Mouse (Mus musculus): ENCODE measurements around the gene Ndufa8.
A peak's percentile ranks its signal among the peaks of the same experiment; 100 is the strongest.

Ndufa8 gene

DNA sequence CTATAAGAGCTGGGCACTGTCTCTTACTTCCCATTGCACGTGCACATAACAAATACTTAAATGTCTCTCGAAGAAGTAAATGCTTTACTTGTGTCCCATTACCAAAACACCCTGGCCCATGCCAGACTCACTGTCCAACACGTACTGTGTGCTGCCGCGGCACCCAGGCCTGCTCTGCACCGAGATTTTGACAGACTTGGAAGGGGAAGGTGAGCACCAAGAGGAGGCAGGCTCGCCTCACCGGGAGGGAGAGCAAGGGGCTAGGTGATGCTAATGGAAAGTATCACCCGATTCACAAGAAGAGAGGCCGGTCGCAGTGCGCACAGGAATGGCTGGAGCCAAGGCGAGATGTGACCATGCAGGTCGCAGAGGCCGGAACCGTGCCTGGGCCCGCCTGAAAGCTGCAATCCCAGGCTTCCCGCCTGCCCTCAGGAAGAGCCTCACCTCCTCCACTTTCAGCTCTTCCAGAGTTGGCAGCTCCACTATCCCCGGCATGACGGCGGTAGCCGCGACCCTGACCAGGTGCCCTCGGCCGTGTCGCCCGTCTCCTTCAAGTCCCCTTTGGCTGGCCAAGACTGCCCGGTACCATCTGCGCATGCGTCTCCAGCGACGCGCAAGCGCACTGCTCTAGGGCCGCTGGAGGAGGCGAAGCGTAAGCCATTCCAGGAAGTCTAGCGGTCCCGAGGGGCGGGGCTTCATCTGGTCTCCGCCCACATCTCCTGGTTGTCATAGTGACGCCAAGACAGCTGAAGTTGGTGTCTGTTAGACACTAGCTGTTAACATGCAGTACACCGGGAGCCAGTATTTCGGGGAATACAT lies at the start of gene Ndufa8, which contains the start of gene Morn5:
TSS of gene Ndufa8 (minus strand) at position 659 of the 819 bp plus-strand sequence.
TSS of gene Morn5 (plus strand) at position 711 of the 819 bp plus-strand sequence.
- DNase-seq: peak; percentile 98

DNA sequence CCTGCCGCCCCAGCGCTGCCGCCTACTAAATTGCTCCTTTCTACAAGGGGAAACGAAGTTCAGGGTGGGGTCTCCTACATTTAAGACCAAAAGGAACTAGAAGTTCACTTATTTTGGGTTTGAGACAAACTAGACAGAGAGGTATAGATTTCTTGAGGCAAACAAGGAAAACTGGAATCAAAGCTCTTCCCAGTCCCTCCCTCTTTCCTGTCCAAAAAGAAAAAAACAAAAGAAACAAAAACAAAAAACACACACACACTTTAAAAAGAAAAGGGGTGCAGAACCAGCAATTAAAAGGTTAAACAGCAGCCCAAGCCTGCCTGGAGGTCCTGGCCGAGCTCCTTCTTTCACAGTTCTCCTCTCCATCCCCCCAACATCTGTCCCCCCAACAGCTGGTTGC lies 48.8 kb upstream of the Ndufa8 start:
- DNase-seq: no peak

DNA sequence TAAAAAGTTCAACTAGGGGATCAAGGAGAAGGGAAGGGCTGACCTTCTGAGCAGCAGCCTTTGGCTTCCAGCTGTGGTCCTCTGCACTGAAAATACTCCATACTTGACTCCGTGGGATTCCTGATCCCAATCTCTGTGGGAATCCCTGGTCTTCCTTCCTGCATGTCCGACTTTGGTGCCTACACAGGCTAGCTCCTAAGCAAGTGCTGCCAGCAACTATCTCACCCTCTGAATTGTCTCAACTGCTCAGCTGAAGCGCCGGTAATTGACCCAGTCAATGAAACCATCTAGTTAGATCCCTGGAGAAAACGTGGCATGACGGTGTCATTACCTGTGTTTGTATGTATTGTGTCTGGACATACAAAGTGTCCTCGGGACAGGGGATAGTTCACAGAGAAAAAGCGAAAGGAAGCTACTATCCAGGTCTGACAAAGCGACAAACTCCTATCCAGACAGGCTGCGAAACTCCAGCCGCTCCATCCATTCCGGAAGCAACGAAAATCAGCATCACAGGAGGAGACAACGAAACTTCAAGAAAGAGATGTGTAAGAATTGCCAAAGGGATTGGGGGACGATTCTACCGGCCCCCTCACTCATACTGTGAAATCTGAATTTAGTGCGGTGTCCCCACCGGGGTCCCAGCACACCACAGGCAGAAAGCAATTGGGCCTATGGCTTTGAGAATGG lies 48.1 kb upstream of the Ndufa8 start:
- DNase-seq: no peak

DNA sequence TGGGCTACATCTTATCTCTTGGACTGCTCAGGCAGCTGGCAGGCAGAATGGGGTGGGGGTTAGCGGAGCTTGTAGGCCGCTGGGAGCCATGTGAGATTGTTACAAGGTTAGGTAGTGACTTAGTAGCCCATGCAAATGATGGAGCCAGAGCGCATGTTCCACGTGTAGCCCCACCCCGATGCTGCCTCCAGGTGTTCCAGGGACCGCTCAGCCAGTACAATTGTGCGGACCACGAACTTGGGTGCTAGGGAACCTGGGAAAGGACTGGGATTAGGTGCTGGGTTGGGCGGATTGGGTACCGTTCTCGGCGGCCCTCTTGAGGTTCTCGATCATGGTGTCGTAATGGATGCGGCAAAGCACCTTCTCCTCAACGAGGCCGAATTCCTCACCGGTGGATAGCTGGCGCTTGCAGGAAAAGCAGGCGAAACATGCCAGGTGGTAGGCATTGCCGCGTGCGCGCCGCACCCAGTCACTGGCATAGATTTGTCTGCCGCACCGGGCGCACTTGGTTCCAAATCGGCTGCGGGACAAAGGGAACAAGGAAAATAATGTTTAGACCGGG lies 44.8 kb upstream of the Ndufa8 start:
- no peak for DNase-seq

DNA sequence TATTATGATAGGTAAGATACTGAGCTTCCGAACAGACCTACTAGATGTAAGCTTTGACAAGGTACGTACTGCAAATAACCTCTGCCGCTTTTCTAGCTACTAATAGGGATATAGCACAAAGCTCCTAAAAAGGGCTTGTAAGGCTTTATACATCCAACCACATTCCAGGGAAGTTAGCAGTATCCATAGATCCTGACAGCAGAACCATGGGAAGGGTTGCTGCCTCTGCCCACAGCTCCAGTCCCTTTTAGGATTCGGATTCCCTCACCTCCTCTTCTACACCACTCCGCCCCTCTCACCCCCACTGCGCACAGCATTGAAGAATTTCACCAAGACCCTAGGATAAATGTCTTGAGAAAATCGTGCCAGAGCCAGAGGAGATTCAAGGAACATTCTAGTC lies 44.1 kb upstream of the Ndufa8 start:
- no peak for DNase-seq

DNA sequence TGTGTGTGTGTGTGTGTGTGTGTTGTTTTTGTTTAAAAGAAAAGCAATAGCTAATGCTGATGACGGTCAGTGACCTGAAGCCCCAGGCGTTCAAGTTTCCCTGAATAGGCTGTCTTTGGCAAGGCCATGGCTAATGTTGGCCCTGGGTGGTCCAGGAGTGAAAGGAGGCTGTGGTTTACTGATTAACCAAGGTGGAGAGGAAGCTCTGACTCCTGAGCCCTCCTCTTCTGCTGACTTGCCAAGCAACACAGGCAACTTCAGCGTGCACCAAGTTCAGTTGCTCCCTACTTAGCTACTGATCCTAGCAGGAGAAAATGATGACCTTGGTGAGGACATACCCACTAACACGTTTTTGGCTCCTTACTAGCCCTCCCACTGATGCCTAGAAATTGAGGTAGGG lies 43.5 kb upstream of the Ndufa8 start:
- no peak for DNase-seq

DNA sequence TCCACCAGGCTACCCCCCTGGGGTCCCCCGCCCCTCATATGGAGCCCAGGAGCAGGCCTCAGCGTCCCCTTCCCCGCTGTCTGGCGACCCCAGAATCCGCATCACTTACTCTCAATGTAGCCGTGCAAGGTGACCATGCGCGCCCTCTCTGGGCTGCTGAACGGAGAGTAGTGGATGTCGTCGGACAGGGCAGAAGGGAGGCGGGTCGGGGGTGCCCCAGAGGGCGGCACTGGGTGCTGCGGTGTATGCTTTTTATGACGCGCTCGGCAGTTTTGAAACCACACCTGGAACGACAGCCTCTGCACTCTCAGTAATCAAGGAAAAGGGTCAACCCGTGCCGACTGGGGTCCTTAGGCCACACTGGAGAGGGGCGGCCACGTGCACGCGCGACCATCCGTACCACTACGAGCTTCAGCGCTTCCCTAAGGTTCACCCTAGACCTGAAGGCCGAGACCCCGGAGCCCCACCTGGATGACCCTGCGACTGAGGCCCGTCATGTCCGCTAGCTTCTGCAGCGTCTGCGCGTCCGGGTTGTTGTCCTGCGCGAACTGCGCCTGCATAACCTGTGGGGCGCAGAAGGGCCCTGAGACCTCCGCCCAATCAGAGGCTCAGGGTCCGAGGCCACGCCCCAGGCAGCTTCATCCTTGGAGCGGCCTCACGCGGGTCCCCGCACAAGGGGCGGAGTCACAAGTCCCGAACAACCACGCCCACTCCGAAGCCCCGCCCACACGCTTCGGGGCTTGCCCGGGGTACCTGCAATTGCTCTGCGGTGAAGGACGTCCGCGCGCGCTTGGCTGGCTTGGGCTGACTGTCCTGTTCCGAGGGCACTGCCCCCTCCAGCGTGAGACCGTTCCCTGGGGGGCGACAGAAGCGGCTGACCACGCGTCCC lies 41.9 kb upstream of the Ndufa8 start:
- peak; percentile 57 for DNase-seq

DNA sequence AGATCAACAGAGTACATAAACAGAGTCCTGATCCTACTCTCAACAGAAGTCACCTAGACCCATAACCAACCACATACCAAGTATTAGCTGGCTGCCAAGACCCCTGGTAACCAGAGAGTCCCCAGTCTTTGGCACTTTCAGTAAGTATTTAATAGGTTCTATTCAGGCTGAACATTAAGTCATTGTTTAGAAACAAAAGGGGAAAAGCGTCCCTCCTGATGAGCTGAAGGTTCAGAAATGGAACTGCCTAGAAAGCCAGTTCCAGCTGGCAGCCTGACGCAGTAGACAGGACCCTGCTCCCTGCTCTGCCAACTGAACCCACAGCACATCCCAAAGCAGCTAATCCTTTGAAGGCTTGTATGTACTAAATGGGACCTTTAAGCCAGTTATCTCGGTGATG lies 40.0 kb upstream of the Ndufa8 start:
- DNase-seq: no peak

DNA sequence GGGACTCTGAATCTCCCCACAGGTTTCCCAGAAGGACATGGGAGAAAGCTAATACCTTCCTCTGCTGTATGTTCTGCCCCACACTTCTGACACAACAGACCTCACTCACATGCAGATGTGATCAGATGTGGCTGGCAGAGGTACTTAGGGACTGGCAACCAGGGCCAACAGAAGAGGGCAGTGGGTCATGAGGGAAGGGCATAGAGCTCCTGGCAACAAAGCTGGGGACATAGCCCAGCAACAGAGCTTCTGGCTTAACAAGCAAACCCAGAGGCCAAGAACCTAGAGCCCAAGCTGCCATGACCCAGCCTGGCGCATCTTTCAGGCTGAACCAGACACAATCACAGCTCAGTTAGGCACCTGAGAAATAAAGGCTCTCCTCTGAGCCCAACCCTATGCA lies 35.8 kb upstream of the Ndufa8 start:
- no peak for DNase-seq

DNA sequence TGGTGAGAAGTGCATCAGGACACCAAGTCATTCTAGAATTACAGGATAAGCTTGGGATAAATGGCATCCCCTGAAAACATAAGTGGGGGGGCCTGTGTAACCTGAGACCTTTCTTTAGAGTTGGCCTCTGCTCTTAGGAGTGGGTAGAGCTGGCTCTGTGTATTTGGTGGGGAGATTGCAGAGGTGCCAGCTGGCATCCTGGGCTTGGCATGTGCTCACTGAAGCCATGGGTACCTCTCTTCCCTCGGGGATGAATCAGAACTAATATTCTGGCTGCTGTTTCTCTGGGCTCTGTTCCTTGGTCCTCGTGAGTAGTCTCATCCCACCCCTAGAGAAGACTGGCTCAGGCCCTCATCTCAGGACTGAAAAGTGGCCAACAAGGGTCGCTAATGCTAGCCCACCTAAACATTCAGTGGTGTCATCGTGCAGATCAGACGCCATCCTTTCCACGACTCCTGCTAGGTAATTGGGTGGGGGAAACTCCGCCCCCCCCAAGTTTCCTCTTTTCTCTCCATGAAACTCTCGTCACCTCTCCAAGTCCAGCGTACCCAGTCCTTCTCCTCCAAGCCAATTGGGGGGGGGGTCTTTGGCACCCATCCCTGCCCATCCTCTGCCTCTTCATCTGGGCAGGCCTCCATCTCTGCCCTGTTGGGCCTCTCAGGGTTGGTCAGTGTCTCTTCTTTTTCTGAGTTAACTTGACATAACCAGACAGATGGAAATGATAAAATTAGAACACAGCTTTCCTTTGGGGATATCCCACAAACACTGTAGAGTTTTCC lies 33.8 kb upstream of the Ndufa8 start:
- no peak for DNase-seq

DNA sequence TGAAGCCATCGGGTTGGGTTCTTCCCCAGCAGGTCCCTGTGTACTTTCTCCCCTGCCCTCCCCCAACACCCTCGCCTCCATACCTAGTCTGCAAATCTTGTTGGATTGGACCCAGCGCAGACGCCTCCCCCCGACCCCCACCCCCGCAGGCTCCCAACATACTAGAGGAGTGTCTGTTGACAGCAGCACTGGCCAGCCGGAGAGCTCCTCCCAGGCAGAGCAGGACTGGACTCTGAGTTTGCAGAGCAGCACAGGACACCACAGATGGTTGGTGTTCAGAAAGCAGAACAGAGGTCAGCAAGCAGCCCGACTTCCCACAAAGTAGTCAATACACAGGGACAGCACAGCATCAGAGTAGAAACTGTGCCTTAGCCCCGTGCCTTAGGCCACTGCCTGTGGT lies 32.2 kb upstream of the Ndufa8 start:
- no peak for DNase-seq

DNA sequence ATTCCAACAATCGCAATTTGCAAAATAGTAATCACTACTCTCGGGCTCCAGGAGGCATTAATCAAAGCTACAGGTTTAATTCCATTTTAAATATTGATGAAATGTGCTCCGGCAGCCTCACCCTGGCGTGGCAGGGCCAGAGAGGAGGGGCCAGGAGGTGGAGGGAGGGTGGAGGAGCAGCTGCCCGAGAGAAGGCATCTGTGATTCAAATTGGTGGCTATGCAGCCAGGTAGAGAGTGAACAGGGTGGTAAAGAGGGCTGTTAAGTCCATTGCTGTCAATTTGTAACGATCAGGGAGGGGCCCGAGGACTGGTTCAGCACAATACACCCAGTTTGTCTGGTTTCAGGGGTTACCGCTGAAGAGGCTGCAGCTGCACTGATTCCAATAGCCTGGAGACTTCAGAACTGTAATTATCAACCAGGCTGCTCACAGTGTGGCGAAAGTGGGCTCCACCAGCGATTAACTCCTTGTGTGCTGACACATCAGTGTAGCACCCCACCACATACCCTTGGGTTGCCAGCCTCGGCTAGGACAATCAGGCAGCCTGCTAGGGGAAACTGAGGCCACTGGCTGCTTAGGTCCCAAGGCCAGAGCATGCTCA lies 28.1 kb upstream of the Ndufa8 start:
- no peak for DNase-seq

DNA sequence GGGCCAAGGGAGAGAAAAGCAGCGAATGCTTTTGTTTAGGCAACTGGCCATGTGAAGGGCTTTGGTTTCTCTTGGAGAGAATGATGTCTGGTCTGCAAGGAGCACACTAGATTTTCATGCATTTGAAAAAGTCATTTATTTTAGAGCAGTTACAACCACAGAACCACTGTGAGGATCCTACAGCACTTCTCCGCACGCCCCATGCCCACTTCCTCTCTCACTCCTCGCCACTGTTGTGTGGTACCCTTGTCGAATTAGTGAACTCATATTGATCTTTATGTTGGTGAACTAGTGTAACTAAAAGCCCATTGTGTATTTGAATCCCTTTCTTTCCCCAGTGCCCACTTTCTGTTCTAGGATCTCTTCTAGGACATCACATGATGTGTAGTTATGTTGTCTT lies 26.0 kb upstream of the Ndufa8 start:
- no peak for DNase-seq

DNA sequence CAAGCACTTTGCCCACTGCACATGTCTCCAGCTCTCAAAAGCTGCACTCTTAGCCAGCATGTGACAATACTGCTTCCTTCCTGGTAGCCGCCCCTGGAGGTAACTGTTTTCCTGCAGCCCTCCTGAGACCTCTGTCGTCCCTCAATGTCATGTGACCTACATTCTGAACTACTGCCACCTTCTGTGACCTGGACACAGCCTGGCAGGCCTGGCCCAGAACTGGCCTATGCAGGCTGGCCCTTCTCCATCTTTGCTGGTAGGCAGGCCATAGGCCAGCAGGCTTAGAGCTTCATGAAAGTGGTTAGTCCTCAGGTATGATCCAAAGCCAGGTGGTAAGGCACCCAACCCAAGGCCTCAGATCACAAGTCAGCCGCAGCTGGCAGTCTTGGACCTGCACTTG lies 24.6 kb upstream of the Ndufa8 start:
- DNase-seq: no peak

DNA sequence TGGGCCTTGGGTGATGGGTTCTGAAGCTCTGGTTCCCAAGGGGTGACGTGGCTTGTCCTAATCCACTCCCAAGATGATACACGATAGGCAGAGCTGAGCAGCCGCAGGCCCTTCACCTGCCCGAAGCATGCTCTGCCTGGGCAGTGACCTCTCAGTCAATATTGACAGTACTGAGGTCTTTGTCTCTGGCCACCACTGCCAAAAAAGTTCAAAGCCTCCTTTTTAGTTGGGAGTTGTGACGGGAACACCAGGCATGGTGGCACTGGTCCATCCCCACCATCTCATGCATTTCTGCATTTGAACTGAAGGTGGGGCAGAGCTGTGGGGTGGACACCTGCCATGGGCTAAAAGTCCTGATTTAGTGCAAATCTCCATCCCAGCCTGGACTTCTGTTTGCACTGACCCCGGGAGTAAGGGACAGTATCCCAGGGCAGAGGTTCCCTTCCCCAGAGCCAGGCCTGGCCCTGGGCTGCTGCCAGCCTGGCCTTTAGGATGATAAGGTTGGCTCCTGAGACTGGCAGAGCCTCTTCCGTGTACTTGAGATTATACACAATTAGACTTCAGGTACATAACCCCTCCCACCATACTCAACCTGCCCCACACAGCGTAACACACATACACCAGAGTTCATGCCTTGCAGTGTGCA lies 22.6 kb upstream of the Ndufa8 start:
- DNase-seq: no peak

DNA sequence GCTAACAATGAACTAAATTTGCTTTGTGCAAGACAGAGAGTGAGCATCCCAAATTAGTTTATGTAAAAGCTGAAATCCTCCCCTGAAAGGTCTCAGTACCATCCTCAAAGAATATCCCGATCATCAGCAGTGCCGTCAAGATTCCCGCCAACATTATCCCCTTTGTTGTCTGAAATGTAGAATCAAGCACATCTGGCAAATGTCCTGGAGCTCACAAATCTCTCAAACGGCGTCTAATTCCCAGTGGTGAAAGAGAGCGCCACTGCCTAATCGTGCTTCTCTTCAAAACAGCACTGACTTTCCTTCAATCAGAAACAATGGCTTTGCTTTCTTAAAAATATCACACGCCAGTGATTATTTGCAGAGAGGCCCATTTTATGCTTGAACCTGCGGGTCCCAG lies 17.9 kb upstream of the Ndufa8 start:
- no peak for DNase-seq

DNA sequence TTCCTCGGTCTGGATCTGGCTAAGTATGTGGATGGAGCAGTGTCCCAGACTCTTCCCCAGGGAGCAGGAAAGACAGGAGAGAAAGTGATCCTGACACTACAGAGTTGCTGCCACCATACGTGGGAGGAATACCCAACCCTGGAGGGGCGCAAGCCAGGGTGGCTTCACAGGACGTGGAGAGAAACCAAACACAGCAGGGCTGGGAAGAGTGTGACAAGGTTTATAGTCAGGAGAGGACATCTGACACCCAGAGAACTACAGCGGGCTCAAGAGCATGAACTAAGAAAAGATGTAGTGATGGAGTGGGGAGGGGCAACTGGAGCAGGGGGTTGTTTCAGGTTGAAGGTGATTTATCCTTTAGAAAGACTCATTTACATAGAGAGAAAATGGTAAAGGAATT lies 12.2 kb upstream of the Ndufa8 start:
- no peak for DNase-seq

DNA sequence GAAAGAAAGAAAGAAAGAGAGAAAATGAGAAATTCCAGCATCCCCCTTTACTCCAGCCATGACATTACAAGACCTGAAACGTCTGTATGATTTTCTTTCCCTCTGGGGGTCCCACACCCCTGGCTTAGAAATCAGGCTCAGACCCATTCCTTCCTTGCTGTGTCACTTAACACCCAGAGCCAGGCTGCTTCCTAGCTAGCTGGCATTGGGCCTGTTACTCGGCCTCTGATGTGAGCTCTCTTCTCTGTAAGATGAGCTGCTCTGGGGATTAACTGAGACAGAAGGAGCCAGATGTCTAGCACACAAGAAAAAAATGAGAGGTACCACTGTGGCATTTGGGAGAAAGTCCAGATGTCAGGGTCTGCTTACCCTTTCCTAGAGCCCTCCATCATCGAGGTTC lies 7.0 kb upstream of the Ndufa8 start:
- DNase-seq: no peak

DNA sequence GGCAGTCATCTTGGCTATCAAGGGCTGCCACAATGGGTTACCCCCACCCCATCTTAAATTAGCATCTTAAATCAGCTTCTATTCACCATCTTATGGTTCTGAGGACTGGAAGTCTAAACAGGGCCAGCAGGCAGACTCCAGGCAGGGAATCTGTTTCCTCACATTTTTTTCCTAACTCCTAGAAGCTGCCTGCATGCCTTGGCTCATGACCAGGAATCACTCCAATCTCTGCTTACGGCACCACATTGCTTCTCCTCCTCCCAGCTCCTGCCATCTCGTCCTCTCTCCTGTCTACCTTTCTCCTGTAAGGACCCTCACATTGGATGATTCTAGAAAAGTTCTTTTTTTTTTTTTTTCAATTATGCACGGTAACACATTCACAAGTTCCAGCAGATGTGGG lies 4.0 kb upstream of the Ndufa8 start:
- no peak for DNase-seq

DNA sequence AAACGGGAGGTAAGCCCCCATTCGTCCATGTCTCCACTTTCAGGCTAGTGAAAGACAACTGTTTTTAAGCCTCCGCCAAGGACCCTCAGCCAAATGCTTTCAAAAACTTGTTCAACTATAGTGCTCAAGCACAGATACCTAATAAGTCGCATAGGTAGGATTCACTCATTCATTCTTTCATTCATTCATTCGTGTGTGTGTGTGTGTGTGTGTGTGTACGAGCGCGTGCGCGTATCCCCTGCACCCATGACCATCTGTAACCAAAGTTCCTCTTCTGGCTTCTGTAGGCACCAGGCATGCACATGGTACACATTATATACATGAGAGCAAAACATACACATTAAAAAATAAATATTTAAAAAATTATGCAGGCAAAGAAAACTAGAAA lies 355 bp upstream of the Ndufa8 start:
- no peak for DNase-seq

DNA sequence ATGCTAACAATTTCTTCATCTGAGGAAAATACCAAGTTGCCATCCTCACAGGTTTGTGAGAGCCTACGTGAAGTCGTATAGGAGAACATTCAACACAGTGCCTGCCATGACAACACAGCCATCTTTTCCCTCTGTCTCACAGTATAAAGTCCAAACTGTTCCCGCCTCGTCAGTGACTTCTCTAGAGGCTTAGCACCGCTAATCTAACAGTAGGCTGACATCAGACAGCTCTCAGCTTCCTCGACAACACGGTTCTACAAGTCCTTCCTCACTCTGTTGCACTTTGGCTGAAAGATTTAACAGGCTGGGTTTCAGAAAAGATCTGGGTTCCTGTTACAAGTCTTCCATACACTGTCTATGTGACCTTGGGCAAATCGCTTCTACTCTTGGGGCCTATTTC lies 1.0 kb downstream of the Ndufa8 start:
- DNase-seq: no peak
